Mouse (Mus musculus) thymus, adult 2 months (tissue): ENCODE data around the gene Tor1a. TPM values are rescaled to one million over a fixed set of nuclear protein-coding genes. Genes with fewer than 3 reads are reported as not detected.
"Not testable (repeated sequence)": the region's sequence is repeated elsewhere in the genome, so short reads cannot be mapped to it uniquely, and the experiment has no call there.

Experiments
- DNase-seq: peaks from one replicate; pipeline ENCODE4 v3.0.0; 2021
- H3K27ac ChIP-seq: fragments of 200-500 bp; 2 replicates; pipeline ENCODE4 v1.5.1; 2012; ENCODE audit warnings: low read length, control low read depth; ENCODE audit not compliant: control insufficient read depth, insufficient read depth
- H3K27me3 ChIP-seq: fragments of 200-500 bp; 2 replicates; pipeline ENCODE4 v1.6.1; 2012; ENCODE audit warnings: mild to moderate bottlenecking, low read length, moderate library complexity, mixed read lengths; ENCODE audit not compliant: control insufficient read depth, insufficient read depth
- H3K36me3 ChIP-seq: fragments of 200-500 bp; 2 replicates; pipeline ENCODE4 v1.6.1; 2012; ENCODE audit warnings: mild to moderate bottlenecking, low read length, moderate library complexity; ENCODE audit not compliant: control insufficient read depth, insufficient read depth
- H3K4me1 ChIP-seq: fragments of 200-500 bp; replicated peaks from 2 replicates; pipeline ENCODE4 v1.6.1; 2012; ENCODE audit warnings: low read length; ENCODE audit not compliant: control insufficient read depth, insufficient read depth
- H3K4me3 ChIP-seq: fragments of 200-500 bp; 2 replicates; pipeline ENCODE4 v1.5.1; 2012; ENCODE audit warnings: mild to moderate bottlenecking, low read length, control low read depth, moderate library complexity; ENCODE audit not compliant: control insufficient read depth, insufficient read depth
- CTCF ChIP-seq: fragments of 200-500 bp; IDR thresholded peaks from 2 replicates; pipeline ENCODE4 v1.5.1; 2012; ENCODE audit warnings: mild to moderate bottlenecking, control low read depth, low read length, moderate library complexity, borderline replicate concordance; ENCODE audit not compliant: control insufficient read depth, poor library complexity, insufficient read depth; ENCODE audit errors: extremely low read depth
- POLR2A ChIP-seq: fragments of 200-500 bp; IDR thresholded peaks from 2 replicates; pipeline ENCODE4 v1.6.1; 2012; ENCODE audit warnings: mild to moderate bottlenecking, low read length, control low read depth, moderate library complexity; ENCODE audit not compliant: control insufficient read depth, poor library complexity, insufficient read depth; ENCODE audit errors: extremely low read depth
- WGBS: fragments of 180-500 bp; shearing (Covaris S2); methylation state at CpG from one replicate; pipeline ENCODE4 v1.1.7; 2018; 5-methylcytosine and 5-hydroxymethylcytosine counted together
- polyA plus RNA-seq: library from polyadenylated mRNA; depleted of rRNA; stranded (reverse); fragments of >200 nt; gene quantifications from 2 replicates; pipeline ENCODE4 v1.2.3, GENCODE M21; 2012

Tor1a gene
- polyA plus RNA-seq, 1 experiment = 65.7 TPM

DNA sequence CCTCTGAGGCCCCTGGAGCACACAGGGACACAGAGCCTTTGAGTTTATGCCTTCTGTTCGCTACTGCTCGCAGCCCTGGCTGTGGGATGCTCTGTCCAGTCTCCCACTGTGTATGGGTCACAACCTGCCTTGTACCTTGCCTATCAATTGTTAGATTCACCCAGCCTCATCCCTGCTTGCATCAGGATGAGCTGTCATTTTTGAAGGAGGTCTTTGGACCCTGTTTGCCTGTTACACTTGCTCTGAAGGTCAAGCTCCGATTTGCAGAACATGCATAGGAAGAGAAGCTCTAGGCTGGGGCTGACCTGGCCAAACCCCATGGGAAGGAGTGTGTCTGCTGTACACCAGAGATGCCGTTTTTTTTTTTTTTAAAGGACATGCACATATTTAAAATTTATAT lies 10.2 kb downstream of the Tor1a start:
- WGBS = 95% methylated on average over 4 of the region's 4 CpGs
- Histone ChIP-seq H3K27ac (no peak overlapping the region), H3K27me3 (no peaks in the 10 kb centered on the region), H3K36me3 (peaks cover 49% of the 10 kb centered on the region), H3K4me3 (no peak overlapping the region), H3K4me1 (peaks cover 17% of the 10 kb centered on the region)
- TF ChIP-seq CTCF (no peak), POLR2A (no peak)
- DNase-seq = no peak

DNA sequence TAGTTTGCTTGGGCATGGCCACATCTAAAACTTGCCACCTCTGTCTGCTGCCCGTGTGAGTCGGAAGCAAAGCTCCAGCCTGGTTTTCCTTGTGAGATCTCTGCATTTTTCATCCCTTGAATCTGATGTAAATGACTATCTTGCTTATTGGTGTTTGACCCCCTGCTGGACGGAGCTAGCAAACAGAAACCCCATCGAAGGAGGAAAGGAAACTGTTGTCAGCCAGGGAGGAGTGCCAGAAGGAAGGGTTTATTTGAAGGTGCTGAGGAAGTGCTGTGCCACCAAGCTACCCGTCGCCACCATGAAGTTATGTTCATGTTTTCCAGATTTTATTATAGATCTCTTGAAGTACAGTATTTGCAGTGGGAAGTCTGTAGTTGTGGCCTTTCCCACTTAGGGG lies 12.9 kb downstream of the Tor1a start:
- peaks cover 19% of the 10 kb centered on the region for H3K4me1 ChIP-seq
- H3K27me3 ChIP-seq = no peaks in the 10 kb centered on the region
- H3K36me3 ChIP-seq = peaks cover 35% of the 10 kb centered on the region
- no peak for TF ChIP-seq POLR2A
- no peak for TF ChIP-seq CTCF
- H3K4me3 ChIP-seq = no peak overlapping the region
- no peak overlapping the region for H3K27ac ChIP-seq
- WGBS = 44% methylated on average over 6 of the region's 6 CpGs
- no peak for DNase-seq

DNA sequence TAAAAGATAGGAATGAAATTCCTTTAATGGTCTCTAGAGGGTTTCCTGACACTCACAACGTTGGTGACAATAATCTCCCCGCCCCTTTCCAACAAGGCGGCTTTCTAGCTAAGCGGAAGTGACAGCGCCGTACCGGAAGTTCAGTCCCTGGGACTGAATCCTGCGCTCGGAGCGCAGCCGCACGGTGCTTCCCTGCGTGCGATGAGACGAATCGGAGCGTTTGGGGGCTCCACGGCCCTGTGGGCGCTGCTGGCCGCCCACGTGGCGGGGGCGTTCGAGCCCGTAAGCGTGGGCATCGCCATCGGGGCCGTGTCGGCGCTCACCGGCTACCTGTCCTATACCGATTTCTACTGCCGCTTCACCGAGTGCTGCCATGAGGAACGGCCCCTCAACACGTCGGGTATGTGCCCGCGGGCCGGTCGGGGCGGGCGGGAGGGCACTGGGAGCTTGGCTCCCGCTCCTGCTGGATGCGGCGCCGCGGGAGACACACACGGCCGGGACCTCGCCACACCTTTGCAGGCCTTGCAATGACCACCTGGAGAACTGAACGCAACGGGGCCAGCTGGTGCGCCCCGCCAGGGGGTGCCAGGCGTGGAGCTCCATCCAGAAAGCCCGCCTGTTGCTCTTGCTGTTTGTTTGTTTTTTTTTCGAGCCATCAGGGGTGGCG lies 14.8 kb downstream of the Tor1a start, which contains the start of gene Tor1b:
Gene Tor1b (plus strand): TSS at position 136 of the 667 bp plus-strand sequence.
- TF ChIP-seq CTCF (0 out of 2 replicates have a peak, but pooled peaks have one; percentile 37), POLR2A (peak; percentile 95)
- Histone ChIP-seq H3K4me3 (peak within 1 kb of the TSS; percentile 55), H3K4me1 (peaks cover 19% of the 10 kb centered on the region), H3K36me3 (peaks cover 17% of the 10 kb centered on the region), H3K27ac (no peak within 1 kb of the TSS), H3K27me3 (no peaks in the 10 kb centered on the region)
- DNase-seq = peak; percentile 81
- under 1% methylated on average over 60 of the region's 60 CpGs for WGBS

DNA sequence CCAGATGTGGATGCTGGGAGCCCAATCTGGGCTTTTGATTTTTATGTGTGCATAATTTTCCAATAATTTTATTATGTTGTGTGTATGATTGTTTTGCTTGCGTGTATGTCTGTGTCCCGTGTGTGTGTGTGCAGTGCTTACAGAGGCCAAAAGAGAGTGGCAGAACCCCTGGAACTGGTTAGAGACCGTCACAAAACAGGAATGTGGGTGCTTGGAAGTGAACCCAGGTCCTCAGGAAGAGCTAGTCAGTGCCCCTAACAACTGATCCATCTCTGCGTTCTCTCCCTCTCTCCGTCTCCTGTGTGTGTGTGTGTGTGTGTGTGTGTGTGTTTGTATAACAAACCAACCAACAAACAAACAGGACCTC lies 15.3 kb downstream of the Tor1a start:
- TF ChIP-seq CTCF (no peak), POLR2A (no peak)
- no peak for DNase-seq
- Histone ChIP-seq H3K27ac (no peak overlapping the region), H3K4me1 (peaks cover 19% of the 10 kb centered on the region), H3K4me3 (no peak overlapping the region), H3K36me3 (peaks cover 12% of the 10 kb centered on the region), H3K27me3 (no peaks in the 10 kb centered on the region)
- 50% methylated on average over 5 of the region's 5 CpGs for WGBS

DNA sequence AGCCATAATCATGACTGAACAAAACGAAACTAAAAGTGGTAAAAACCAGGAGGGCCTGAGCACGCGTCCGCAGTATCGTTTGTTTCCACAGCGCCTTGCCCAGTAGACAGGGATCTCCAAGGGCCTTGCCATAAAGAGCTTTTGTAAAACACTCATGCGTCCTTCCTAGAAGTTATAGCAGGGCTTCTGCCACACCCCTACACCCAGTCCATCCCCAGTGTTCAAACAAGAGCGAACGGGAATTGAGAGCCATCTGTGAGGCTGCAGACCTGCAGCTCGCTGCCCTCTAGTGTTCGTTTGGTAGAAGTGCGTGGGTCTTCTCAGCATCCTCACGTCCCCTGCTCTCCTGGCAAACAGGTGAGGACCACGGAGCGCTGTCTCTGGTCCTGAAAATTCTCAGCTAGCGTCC lies 25.1 kb downstream of the Tor1a start:
- TF ChIP-seq CTCF (peak; percentile 94), POLR2A (no peak)
- 0 out of 2 replicates have a peak, but pooled peaks cover 2% of the 10 kb centered on the region for H3K4me1 ChIP-seq
- H3K36me3 ChIP-seq = no peaks in the 10 kb centered on the region
- H3K27me3 ChIP-seq = no peaks in the 10 kb centered on the region
- H3K4me3 ChIP-seq = peak overlapping the region; percentile 77
- no peak overlapping the region for H3K27ac ChIP-seq
- peak; percentile 73 for DNase-seq
- 2% methylated on average over 16 of the region's 16 CpGs for WGBS

DNA sequence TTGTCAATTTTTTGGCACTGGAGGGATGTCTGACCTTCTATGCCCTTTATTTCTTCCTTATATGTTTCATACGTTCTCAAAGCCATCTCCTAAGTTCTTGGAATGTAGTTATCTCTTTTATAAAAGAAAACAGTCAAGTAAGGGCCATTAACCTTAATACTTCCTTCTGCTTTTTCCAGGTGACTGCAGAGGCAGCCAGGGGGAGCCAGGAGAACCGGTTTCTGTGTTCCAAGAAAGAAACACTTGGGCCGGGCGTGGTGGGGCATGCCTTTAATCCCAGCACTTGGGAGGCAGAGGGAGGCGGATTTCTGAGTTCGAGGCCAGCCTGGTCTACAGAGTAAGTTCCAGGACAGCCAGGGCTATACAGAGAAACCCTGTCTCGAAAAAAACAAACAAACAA lies 25.6 kb downstream of the Tor1a start:
- H3K4me1 ChIP-seq, H3K27ac ChIP-seq, H3K36me3 ChIP-seq, DNase-seq, H3K27me3 ChIP-seq, H3K4me3 ChIP-seq: not testable (repeated sequence)
- 15% methylated on average over 7 of the region's 7 CpGs for WGBS

DNA sequence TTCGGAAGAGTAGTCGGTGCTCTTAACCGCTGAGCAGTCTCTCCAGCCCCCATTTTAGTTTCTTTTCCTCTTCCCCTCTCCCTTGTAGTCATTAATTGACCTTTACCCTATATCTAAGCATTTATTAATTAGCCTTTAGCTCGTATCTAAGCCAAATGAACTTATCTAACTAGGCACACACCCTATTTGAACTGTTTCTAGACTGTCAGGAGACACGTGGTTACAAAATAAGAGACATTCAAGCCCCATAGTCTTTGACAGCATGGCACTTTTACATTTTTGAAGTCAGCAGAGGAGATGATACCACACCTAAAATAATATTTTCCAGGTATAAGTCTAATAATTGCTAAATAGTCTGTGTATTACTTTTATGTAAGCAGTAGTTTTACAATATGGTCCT lies 26.1 kb downstream of the Tor1a start:
- 88% methylated on average over 5 of the region's 5 CpGs for WGBS
- no peak for TF ChIP-seq CTCF
- TF ChIP-seq POLR2A = no peak
- Histone ChIP-seq H3K36me3 (no peaks in the 10 kb centered on the region), H3K27me3 (no peaks in the 10 kb centered on the region), H3K27ac (no peak overlapping the region), H3K4me1 (0 out of 2 replicates have a peak, but pooled peaks cover 2% of the 10 kb centered on the region), H3K4me3 (no peak overlapping the region)
- DNase-seq = no peak
